Mouse (Mus musculus) cortical plate, adult 2 months (tissue): ENCODE results near the gene Gm10720. TPM values are rescaled to one million over a fixed set of nuclear protein-coding genes. Genes with fewer than 3 reads are reported as not detected.

Experiments used
- polyA plus RNA-seq: library from polyadenylated mRNA; depleted of rRNA; stranded (reverse); fragments of >200 nt; gene quantifications from 2 replicates; pipeline ENCODE4 v1.2.3, GENCODE M21; 2012; rRNA removed

The Gm10720 gene
- polyA plus RNA-seq, 1 experiment, result not detected

Other genes starting within 250 kb of the Gm10720 start
- not detected in 2 replicates for gene Gm10722, start 14.7 kb upstream of the Gm10720 start, polyA plus RNA-seq
- gene Gm11168, start 12.3 kb upstream of the Gm10720 start, polyA plus RNA-seq, result not detected in 2 replicates
- gene Gm10721, start 2.5 kb upstream of the Gm10720 start, polyA plus RNA-seq, result not detected in 2 replicates
- 0.17 TPM in 1 of 2 replicates, not detected in the other for gene Gm10719, start 1.8 kb downstream of the Gm10720 start, polyA plus RNA-seq
- 0.17 and 0.28 TPM in 2 replicates for gene Gm10718, start 7.9 kb downstream of the Gm10720 start, polyA plus RNA-seq
- gene Gm10717, start 9.8 kb downstream of the Gm10720 start, polyA plus RNA-seq, result not detected in 2 replicates
- gene Gm17535, start 18.9 kb downstream of the Gm10720 start, polyA plus RNA-seq, result not detected in 2 replicates
- not detected in 2 replicates for gene Gm10715, start 21.2 kb downstream of the Gm10720 start, polyA plus RNA-seq